Mouse (Mus musculus): ENCODE measurements around the gene Olfr157. TPM values are rescaled to one million over a fixed set of nuclear protein-coding genes. Genes with fewer than 3 reads are reported as not detected.
"Not testable (repeated sequence)": the region's sequence is repeated elsewhere in the genome, so short reads cannot be mapped to it uniquely, and the experiment has no call there.

Olfr157 gene
- polyA plus RNA-seq, 1 experiment, result not detected

DNA sequence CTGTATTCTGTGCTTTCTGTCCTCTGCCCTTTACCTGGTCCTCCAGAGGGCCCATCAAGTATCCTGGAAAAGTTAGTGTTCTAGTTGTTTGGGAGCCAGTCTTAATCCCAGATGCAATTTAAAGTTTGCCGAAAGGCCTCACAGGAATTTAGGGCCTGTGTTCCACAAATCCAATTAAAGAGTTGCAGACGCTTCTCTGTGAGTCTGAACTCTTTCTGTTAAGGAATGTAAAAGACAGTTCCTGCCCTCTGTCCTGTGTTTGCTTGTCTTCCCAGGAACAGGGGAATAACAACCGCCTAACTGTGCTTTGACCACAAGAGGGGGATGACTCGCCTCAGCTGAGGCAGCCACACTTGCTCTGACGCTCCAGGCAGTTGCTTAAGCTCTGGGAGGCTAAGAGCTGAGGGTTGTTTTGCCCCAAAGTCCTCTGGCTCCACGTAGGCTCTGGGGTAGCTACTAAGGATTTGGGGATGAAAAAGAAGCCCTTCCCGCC, 16.1 kb downstream of the Olfr157 start, which contains the start of gene Olfr156:
TSS of gene Olfr156 (minus strand) at position 51 of the 493 bp plus-strand sequence.
- Histone ChIP-seq H3K4me3 (no peak within 1 kb of the TSS), H3K79me2 (ENCODE audit: control insufficient read depth, insufficient read depth) (no peaks in the 10 kb centered on the region), H3ac (ENCODE audit: control insufficient read depth, insufficient read length) (no peak within 1 kb of the TSS), H3K4me2 (ENCODE audit: low read depth) (no peak within 1 kb of the TSS), H3K36me3 (ENCODE audit: control insufficient read depth, insufficient read depth) (no peaks in the 10 kb centered on the region), H3K27me3 (ENCODE audit: control insufficient read depth, insufficient read depth, insufficient read length) (peaks cover 55% of the 10 kb centered on the region)
- no peak for TF ChIP-seq CEBPB (IDR thresholded peaks at IDR 0.05; ENCODE audit: insufficient read depth, poor library complexity, severe bottlenecking)
- TF ChIP-seq POLR2AphosphoS2 (IDR thresholded peaks at IDR 0.05; ENCODE audit: insufficient read length, low read depth), result no peak
- TF ChIP-seq POLR2A (IDR thresholded peaks at IDR 0.05; ENCODE audit: insufficient read length, low read depth), result no peak
- no peak for TF ChIP-seq TCF12 (IDR thresholded peaks at IDR 0.05; ENCODE audit: insufficient read depth, poor library complexity, severe bottlenecking)
- no peak for TF ChIP-seq E2F4 (IDR thresholded peaks at IDR 0.05; ENCODE audit: insufficient read depth)
- no peak for TF ChIP-seq REST (IDR thresholded peaks at IDR 0.05; ENCODE audit: insufficient read depth, insufficient read length)
- TF ChIP-seq MYOD1 (IDR thresholded peaks at IDR 0.05; ENCODE audit: control insufficient read depth in 1 of 3, insufficient read length in 2 of 3, low read depth in 2 of 3), result no peak
- TF ChIP-seq MAX (IDR thresholded peaks at IDR 0.05; ENCODE audit: low read depth), result no peak
- TF ChIP-seq USF1 (IDR thresholded peaks at IDR 0.05; ENCODE audit: low read depth), result no peak
- no peak for TF ChIP-seq SRF (IDR thresholded peaks at IDR 0.05; ENCODE audit: control insufficient read depth, insufficient read length, low read depth)
- no peak for TF ChIP-seq TCF3 (IDR thresholded peaks at IDR 0.05; ENCODE audit: insufficient read length, low read depth)
- no peak for TF ChIP-seq MYOG (IDR thresholded peaks at IDR 0.05; ENCODE audit: control insufficient read depth in 1 of 3, insufficient read depth in 1 of 3, insufficient read length in 2 of 3, low read depth in 2 of 3)

GRCm38 (mm10) chr4:43822896-43823550, 17.0 kb downstream of the Olfr157 start:
- H3K4me2 ChIP-seq (ENCODE audit: low read depth), result no peak overlapping the region
- no peaks in the 10 kb centered on the region for H3K79me2 ChIP-seq (ENCODE audit: control insufficient read depth, insufficient read depth)
- peaks cover 58% of the 10 kb centered on the region for H3K27me3 ChIP-seq (ENCODE audit: control insufficient read depth, insufficient read depth, insufficient read length)
- no peak for TF ChIP-seq USF1 (IDR thresholded peaks at IDR 0.05; ENCODE audit: low read depth)
- no peak for TF ChIP-seq TCF12 (IDR thresholded peaks at IDR 0.05; ENCODE audit: insufficient read depth, poor library complexity, severe bottlenecking)
- no peak for TF ChIP-seq MAX (IDR thresholded peaks at IDR 0.05; ENCODE audit: low read depth)
- no peak for TF ChIP-seq REST (IDR thresholded peaks at IDR 0.05; ENCODE audit: insufficient read depth, insufficient read length)
- no peak for TF ChIP-seq SRF (IDR thresholded peaks at IDR 0.05; ENCODE audit: control insufficient read depth, insufficient read length, low read depth)
- TF ChIP-seq POLR2A (IDR thresholded peaks at IDR 0.05; ENCODE audit: insufficient read length, low read depth), result no peak
- no peaks in the 10 kb centered on the region for H3K36me3 ChIP-seq (ENCODE audit: control insufficient read depth, insufficient read depth)
- no peak overlapping the region for H3ac ChIP-seq (ENCODE audit: control insufficient read depth, insufficient read length)
- no peak overlapping the region for H3K4me3 ChIP-seq

- Histone ChIP-seq H3K79me2 (ENCODE audit: control insufficient read depth, insufficient read depth) (no peaks in the 10 kb centered on the region), H3K27me3 (ENCODE audit: control insufficient read depth, insufficient read depth, insufficient read length) (peaks cover 7% of the 10 kb centered on the region), H3K4me3 (no peak overlapping the region), H3K4me2 (ENCODE audit: low read depth) (no peak overlapping the region), H3K36me3 (ENCODE audit: control insufficient read depth, insufficient read depth) (no peaks in the 10 kb centered on the region), H3ac (ENCODE audit: control insufficient read depth, insufficient read length) (no peak overlapping the region)
- TF ChIP-seq POLR2AphosphoS2 (IDR thresholded peaks at IDR 0.05; ENCODE audit: insufficient read length, low read depth) (no peak), REST (IDR thresholded peaks at IDR 0.05; ENCODE audit: insufficient read depth, insufficient read length) (no peak), USF1 (IDR thresholded peaks at IDR 0.05; ENCODE audit: low read depth) (no peak), SRF (IDR thresholded peaks at IDR 0.05; ENCODE audit: control insufficient read depth, insufficient read length, low read depth) (no peak), MYOD1 (IDR thresholded peaks at IDR 0.05; ENCODE audit: control insufficient read depth in 1 of 3, insufficient read length in 2 of 3, low read depth in 2 of 3) (no peak)
These were observed 41.1 kb downstream of the Olfr157 start for GRCm38 (mm10) chr4:43798936-43799335.

DNA sequence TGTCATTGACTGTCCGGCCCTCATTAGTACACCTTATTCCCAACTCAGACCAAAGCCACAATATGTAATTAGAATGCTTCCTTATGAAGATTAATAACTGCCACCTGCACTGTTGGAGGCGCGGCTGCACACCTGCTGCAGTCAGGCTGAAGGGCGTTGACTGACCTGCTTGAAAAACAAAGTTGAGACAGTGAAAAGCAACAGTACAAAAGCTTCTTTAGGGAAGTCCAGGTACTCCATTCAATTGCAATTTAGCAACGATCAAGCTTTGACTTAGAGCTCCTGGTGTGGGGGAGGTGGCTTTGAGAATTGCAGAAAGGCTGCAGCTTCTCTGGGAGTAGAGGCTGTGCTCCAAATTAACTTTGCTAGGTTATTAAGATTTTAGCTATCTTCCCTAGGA, 44.2 kb downstream of the Olfr157 start:
- H3K4me2 ChIP-seq (ENCODE audit: low read depth); H3K36me3 ChIP-seq (ENCODE audit: control insufficient read depth, insufficient read depth); H3K27me3 ChIP-seq (ENCODE audit: control insufficient read depth, insufficient read depth, insufficient read length); H3K79me2 ChIP-seq (ENCODE audit: control insufficient read depth, insufficient read depth); H3ac ChIP-seq (ENCODE audit: control insufficient read depth, insufficient read length); H3K4me3 ChIP-seq: not testable (repeated sequence)

- Histone ChIP-seq H3K27me3 (ENCODE audit: control insufficient read depth, insufficient read depth, insufficient read length) (peaks cover 9% of the 10 kb centered on the region), H3K4me2 (ENCODE audit: low read depth) (no peak overlapping the region), H3K36me3 (ENCODE audit: control insufficient read depth, insufficient read depth) (no peaks in the 10 kb centered on the region), H3K4me3 (no peak overlapping the region), H3K79me2 (ENCODE audit: control insufficient read depth, insufficient read depth) (no peaks in the 10 kb centered on the region), H3ac (ENCODE audit: control insufficient read depth, insufficient read length) (no peak overlapping the region)
- TF ChIP-seq MYOD1 (IDR thresholded peaks at IDR 0.05; ENCODE audit: control insufficient read depth in 1 of 3, insufficient read length in 2 of 3, low read depth in 2 of 3) (no peak), SRF (IDR thresholded peaks at IDR 0.05; ENCODE audit: control insufficient read depth, insufficient read length, low read depth) (no peak), TCF12 (IDR thresholded peaks at IDR 0.05; ENCODE audit: insufficient read depth, poor library complexity, severe bottlenecking) (no peak), CEBPB (IDR thresholded peaks at IDR 0.05; ENCODE audit: insufficient read depth, poor library complexity, severe bottlenecking) (no peak), MYOG (IDR thresholded peaks at IDR 0.05; ENCODE audit: control insufficient read depth in 1 of 3, insufficient read depth in 1 of 3, insufficient read length in 2 of 3, low read depth in 2 of 3) (no peak), MAX (IDR thresholded peaks at IDR 0.05; ENCODE audit: low read depth) (no peak), POLR2A (IDR thresholded peaks at IDR 0.05; ENCODE audit: insufficient read length, low read depth) (no peak), REST (IDR thresholded peaks at IDR 0.05; ENCODE audit: insufficient read depth, insufficient read length) (no peak), E2F4 (IDR thresholded peaks at IDR 0.05; ENCODE audit: insufficient read depth) (no peak), USF1 (IDR thresholded peaks at IDR 0.05; ENCODE audit: low read depth) (no peak), POLR2AphosphoS2 (IDR thresholded peaks at IDR 0.05; ENCODE audit: insufficient read length, low read depth) (no peak), TCF3 (IDR thresholded peaks at IDR 0.05; ENCODE audit: insufficient read length, low read depth) (no peak)
These were observed 44.7 kb downstream of the Olfr157 start for GRCm38 (mm10) chr4:43795296-43795695.

Other genes with a start within 250 kb of the Olfr157 start
- gene Npr2, start 208.3 kb downstream of the Olfr157 start, polyA plus RNA-seq (2012; fragmentation: generic; extraction: Trizol), result 9.1 TPM
- 0.02 TPM for gene Spag8, start 186.6 kb downstream of the Olfr157 start, polyA plus RNA-seq (2012; fragmentation: generic; extraction: Trizol)
- 99.1 TPM for gene Hint2, start 183.7 kb downstream of the Olfr157 start, polyA plus RNA-seq (2012; fragmentation: generic; extraction: Trizol)
- gene Tmem8b, start 171.2 kb downstream of the Olfr157 start, polyA plus RNA-seq (2012; fragmentation: generic; extraction: Trizol), result 1.7 TPM
- gene Fam221b, start 171.1 kb downstream of the Olfr157 start, polyA plus RNA-seq (2012; fragmentation: generic; extraction: Trizol), result 3.4 TPM
- not detected for gene Olfr70, start 139.4 kb downstream of the Olfr157 start, polyA plus RNA-seq (2012; fragmentation: generic; extraction: Trizol)
- not detected for gene Olfr71, start 129.9 kb downstream of the Olfr157 start, polyA plus RNA-seq (2012; fragmentation: generic; extraction: Trizol)
- gene Hrct1, start 113.0 kb downstream of the Olfr157 start, polyA plus RNA-seq (2012; fragmentation: generic; extraction: Trizol), result 0.78 TPM
- gene Spaar, start 110.2 kb downstream of the Olfr157 start, polyA plus RNA-seq (2012; fragmentation: generic; extraction: Trizol), result 0.02 TPM
- gene Olfr159, start 69.2 kb downstream of the Olfr157 start, polyA plus RNA-seq (2012; fragmentation: generic; extraction: Trizol), result not detected
- gene Olfr156, start 16.3 kb downstream of the Olfr157 start, polyA plus RNA-seq (2012; fragmentation: generic; extraction: Trizol), result not detected
- not detected for gene Olfr155, start 11.4 kb upstream of the Olfr157 start, polyA plus RNA-seq (2012; fragmentation: generic; extraction: Trizol)
- 0.61 TPM for gene Reck, start 35.3 kb upstream of the Olfr157 start, polyA plus RNA-seq (2012; fragmentation: generic; extraction: Trizol)
- gene Glipr2, start 117.2 kb upstream of the Olfr157 start, polyA plus RNA-seq (2012; fragmentation: generic; extraction: Trizol), result 113 TPM
- gene Ccin, start 143.3 kb upstream of the Olfr157 start, polyA plus RNA-seq (2012; fragmentation: generic; extraction: Trizol), result 0.22 TPM
- 273 TPM for gene Clta, start 164.3 kb upstream of the Olfr157 start, polyA plus RNA-seq (2012; fragmentation: generic; extraction: Trizol)
- 13.9 TPM for gene Gne, start 244.0 kb upstream of the Olfr157 start, polyA plus RNA-seq (2012; fragmentation: generic; extraction: Trizol)